Mouse (Mus musculus) midbrain, embryonic 14.5 days (tissue): Measurements from ENCODE around the gene Polr1d. TPM values are rescaled to one million over a fixed set of nuclear protein-coding genes. Genes with fewer than 3 reads are reported as not detected.

Experiments used
- ATAC-seq: fragments of 200-750 bp; cut with Nextera tagmentation; 2 replicates; pipeline ENCODE4 v1.8.0; 2017; ENCODE audit warnings: moderate number of reproducible peaks, moderate library complexity; ENCODE audit not compliant: low FRiP score, low TSS enrichment
- DNase-seq: peaks from one replicate; pipeline ENCODE4 v3.0.0-alpha.2; 2015
- H3K27ac ChIP-seq: fragments of 300-500 bp; sonication (generic); replicated peaks from 2 replicates; pipeline ENCODE4 v1.5.1; 2014; ENCODE audit warnings: mild to moderate bottlenecking, low read depth, low read length, moderate library complexity
- H3K27me3 ChIP-seq: fragments of 300-500 bp; sonication (generic); 2 replicates; pipeline ENCODE4 v1.6.1; 2014; ENCODE audit warnings: low read length, control low read depth, mixed read lengths; ENCODE audit not compliant: control insufficient read depth, insufficient read depth
- H3K36me3 ChIP-seq: fragments of 300-500 bp; sonication (generic); 2 replicates; pipeline ENCODE4 v1.6.1; 2014; ENCODE audit warnings: low read length, control low read depth; ENCODE audit not compliant: control insufficient read depth, insufficient read depth
- H3K4me1 ChIP-seq: fragments of 300-500 bp; sonication (generic); 2 replicates; pipeline ENCODE4 v1.6.1; 2014; ENCODE audit warnings: mild to moderate bottlenecking, antibody characterized with exemption, low read length, control low read depth; ENCODE audit not compliant: control insufficient read depth, insufficient read depth
- H3K4me2 ChIP-seq: fragments of 300-500 bp; sonication (generic); 2 replicates; pipeline ENCODE4 v1.6.1; 2014; ENCODE audit warnings: mild to moderate bottlenecking, low read length, moderate library complexity
- H3K4me3 ChIP-seq: fragments of 300-500 bp; sonication (generic); replicated peaks from 2 replicates; pipeline ENCODE4 v1.5.1; 2014; ENCODE audit warnings: low read depth, low read length
- H3K9ac ChIP-seq: fragments of 300-500 bp; sonication (generic); replicated peaks from 2 replicates; pipeline ENCODE4 v1.6.1; 2014; ENCODE audit warnings: mild to moderate bottlenecking, low read length, moderate library complexity
- H3K9me3 ChIP-seq: fragments of 300-500 bp; sonication (generic); 2 replicates; pipeline ENCODE4 v1.6.1; 2016; ENCODE audit warnings: low read length, control low read depth, mixed read lengths; ENCODE audit not compliant: control insufficient read depth
- WGBS: fragments of 180-500 bp; shearing (Covaris S2); extraction: QIAGEN DNeasy Blood & Tissue Kit; methylation state at CpG from one replicate; pipeline ENCODE4 v1.1.7; 2014; 5-methylcytosine and 5-hydroxymethylcytosine counted together
- polyA plus RNA-seq: library from polyadenylated mRNA; unstranded; fragments of >200 nt; fragmentation: Nextera tagmentation; extraction: Ambion mirVana; gene quantifications from 2 replicates; pipeline ENCODE4 v1.2.1, GENCODE M21; 2014

Gene Polr1d
- polyA plus RNA-seq, 1 experiment from 2014 or later: 102 TPM

GRCm38 (mm10) chr5:147059319-147059718 lies 17.5 kb upstream of the Polr1d start:
- Histone ChIP-seq H3K4me2 (no peak overlapping the region), H3K36me3 (no peaks in the 10 kb centered on the region), H3K9me3 (no peaks in the 10 kb centered on the region), H3K4me1 (no peaks in the 10 kb centered on the region), H3K27me3 (no peaks in the 10 kb centered on the region), H3K4me3 (no peak overlapping the region), H3K9ac (no peak overlapping the region), H3K27ac (no peak overlapping the region)
- no peak for ATAC-seq
- no peak for DNase-seq
- 92% methylated on average over 9 of the region's 9 CpGs for WGBS

GRCm38 (mm10) chr5:147060024-147060423 lies 16.8 kb upstream of the Polr1d start:
- Histone ChIP-seq H3K4me1 (no peaks in the 10 kb centered on the region), H3K4me3 (no peak overlapping the region), H3K4me2 (no peak overlapping the region), H3K9me3 (no peaks in the 10 kb centered on the region), H3K27ac (no peak overlapping the region), H3K9ac (no peak overlapping the region), H3K27me3 (no peaks in the 10 kb centered on the region), H3K36me3 (no peaks in the 10 kb centered on the region)
- DNase-seq: no peak
- WGBS: 86% methylated on average over 2 of the region's 2 CpGs
- ATAC-seq: no peak

GRCm38 (mm10) chr5:147063215-147063661 lies 13.6 kb upstream of the Polr1d start:
- H3K27ac ChIP-seq: no peak overlapping the region
- H3K9ac ChIP-seq: no peak overlapping the region
- no peaks in the 10 kb centered on the region for H3K9me3 ChIP-seq
- H3K36me3 ChIP-seq: no peaks in the 10 kb centered on the region
- no peak overlapping the region for H3K4me3 ChIP-seq
- H3K4me1 ChIP-seq: no peaks in the 10 kb centered on the region
- no peaks in the 10 kb centered on the region for H3K27me3 ChIP-seq
- no peak overlapping the region for H3K4me2 ChIP-seq
- no peak for DNase-seq
- ATAC-seq: no peak
- 81% methylated on average over 8 of the region's 8 CpGs for WGBS

GRCm38 (mm10) chr5:147066129-147066528 lies 10.7 kb upstream of the Polr1d start:
- 54% methylated on average over 4 of the region's 4 CpGs for WGBS
- Histone ChIP-seq H3K4me3 (no peak overlapping the region), H3K9me3 (no peaks in the 10 kb centered on the region), H3K4me2 (no peak overlapping the region), H3K36me3 (no peaks in the 10 kb centered on the region), H3K27me3 (no peaks in the 10 kb centered on the region), H3K9ac (no peak overlapping the region), H3K27ac (no peak overlapping the region), H3K4me1 (no peaks in the 10 kb centered on the region)
- DNase-seq: no peak
- ATAC-seq: no peak

GRCm38 (mm10) chr5:147066965-147067364 lies 9.9 kb upstream of the Polr1d start:
- 81% methylated on average over 5 of the region's 5 CpGs for WGBS
- H3K4me1 ChIP-seq: no peaks in the 10 kb centered on the region
- H3K27me3 ChIP-seq: no peaks in the 10 kb centered on the region
- H3K27ac ChIP-seq: no peak overlapping the region
- H3K4me3 ChIP-seq: no peak overlapping the region
- ATAC-seq (no peak), DNase-seq (no peak)
- no peaks in the 10 kb centered on the region for H3K36me3 ChIP-seq
- no peak overlapping the region for H3K4me2 ChIP-seq
- no peaks in the 10 kb centered on the region for H3K9me3 ChIP-seq
- no peak overlapping the region for H3K9ac ChIP-seq

GRCm38 (mm10) chr5:147068876-147069275 lies 8.0 kb upstream of the Polr1d start:
- DNase-seq (no peak), ATAC-seq (no peak)
- Histone ChIP-seq H3K27me3 (no peaks in the 10 kb centered on the region), H3K9ac (no peak overlapping the region), H3K4me1 (no peaks in the 10 kb centered on the region), H3K9me3 (no peaks in the 10 kb centered on the region), H3K4me2 (no peak overlapping the region), H3K27ac (no peak overlapping the region), H3K4me3 (no peak overlapping the region), H3K36me3 (no peaks in the 10 kb centered on the region)
- 88% methylated on average over 5 of the region's 5 CpGs for WGBS

- 73% methylated on average over 16 of the region's 16 CpGs for WGBS
- no peak for DNase-seq
- H3K4me1 ChIP-seq: no peaks in the 10 kb centered on the region
- H3K36me3 ChIP-seq: no peaks in the 10 kb centered on the region
- no peak overlapping the region for H3K4me2 ChIP-seq
- no peak overlapping the region for H3K9ac ChIP-seq
- ATAC-seq: no peak
- H3K27me3 ChIP-seq: no peaks in the 10 kb centered on the region
- no peaks in the 10 kb centered on the region for H3K9me3 ChIP-seq
- H3K27ac ChIP-seq: no peak overlapping the region
- H3K4me3 ChIP-seq: no peak overlapping the region
Measured at GRCm38 (mm10) chr5:147070791-147071516, 5.9 kb upstream of the Polr1d start.

- WGBS: 79% methylated on average over 4 of the region's 4 CpGs
- H3K36me3 ChIP-seq: no peaks in the 10 kb centered on the region
- no peak overlapping the region for H3K4me3 ChIP-seq
- no peak for DNase-seq
- H3K9me3 ChIP-seq: no peaks in the 10 kb centered on the region
- H3K4me2 ChIP-seq: no peak overlapping the region
- no peak overlapping the region for H3K9ac ChIP-seq
- no peaks in the 10 kb centered on the region for H3K4me1 ChIP-seq
- no peaks in the 10 kb centered on the region for H3K27me3 ChIP-seq
- ATAC-seq: no peak
- H3K27ac ChIP-seq: no peak overlapping the region
Measured at GRCm38 (mm10) chr5:147071886-147072285, 5.0 kb upstream of the Polr1d start.

GRCm38 (mm10) chr5:147073805-147074204 lies 3.0 kb upstream of the Polr1d start:
- peaks cover 10% of the 10 kb centered on the region; the same call in 1 of the 2 replicates for H3K4me1 ChIP-seq
- DNase-seq (no peak), ATAC-seq (no peak)
- no peak overlapping the region for H3K27ac ChIP-seq
- H3K9me3 ChIP-seq: no peaks in the 10 kb centered on the region
- 84% methylated on average over 6 of the region's 6 CpGs for WGBS
- H3K4me2 ChIP-seq: no peak overlapping the region
- H3K4me3 ChIP-seq: no peak overlapping the region
- no peaks in the 10 kb centered on the region for H3K36me3 ChIP-seq
- H3K9ac ChIP-seq: no peak overlapping the region
- no peaks in the 10 kb centered on the region for H3K27me3 ChIP-seq
